Mouse (Mus musculus) liver, postnatal 0 days (tissue): ENCODE measurements around the gene Msl3.

ENCODE experiments used
- CTCF ChIP-seq: sonication (generic); IDR thresholded peaks from 2 replicates; pipeline ENCODE4 v1.5.1; 2016; ENCODE audit warnings: antibody characterized with exemption, low read depth
- EP300 ChIP-seq: IDR thresholded peaks from 2 replicates; pipeline ENCODE4 v1.6.1; 2016; ENCODE audit warnings: antibody characterized with exemption, low read depth, mild to moderate bottlenecking

DNA sequence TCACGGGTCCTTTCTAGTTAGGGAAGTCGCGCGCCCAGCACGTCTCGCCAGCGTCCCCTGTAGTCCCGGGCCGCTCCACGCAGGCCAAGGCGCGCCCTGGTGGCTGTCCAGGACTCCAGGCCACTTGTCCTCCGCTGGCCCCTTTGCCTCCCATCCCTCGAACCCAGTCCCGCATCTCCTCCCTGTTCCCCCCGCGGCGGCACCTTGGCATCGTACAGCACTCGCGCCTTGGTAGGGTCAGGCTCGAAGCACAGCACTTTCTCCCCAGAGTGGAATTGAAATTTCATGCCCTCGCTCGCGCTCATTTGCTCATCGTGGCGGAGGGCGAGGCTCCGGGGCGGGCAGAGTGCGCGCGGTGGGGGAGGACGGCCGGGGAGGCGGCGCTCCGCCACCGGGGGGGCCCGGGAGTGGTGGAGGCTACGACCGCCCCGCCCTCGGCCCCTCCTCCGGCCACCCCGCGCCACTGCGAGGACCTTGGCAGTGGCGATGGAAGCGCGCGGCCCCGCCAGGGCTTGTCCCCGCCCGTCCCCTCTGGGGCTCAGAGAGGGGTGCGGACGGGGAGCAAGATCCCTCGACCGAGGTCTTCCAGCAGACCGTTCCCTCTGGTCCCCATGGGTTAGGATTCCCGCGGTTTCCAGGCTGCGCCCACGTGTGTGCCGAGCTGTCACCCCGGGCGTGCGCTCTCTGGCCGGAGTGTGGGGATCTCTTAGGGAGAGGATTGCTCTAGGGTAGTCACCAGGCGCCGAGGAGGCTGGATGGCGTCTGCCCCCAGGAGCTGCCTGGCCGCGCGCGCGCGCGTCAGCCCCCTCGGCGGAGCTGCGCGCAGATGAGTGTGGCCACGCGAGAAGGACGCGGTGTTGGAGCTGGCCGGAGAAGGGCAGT is at the start of gene Msl3:
- TF ChIP-seq CTCF, result peak; percentile 70
- TF ChIP-seq EP300, result no peak
